Mouse (Mus musculus) liver, postnatal 0 days (tissue): ENCODE data around the gene Ogfod2. TPM values are rescaled to one million over a fixed set of nuclear protein-coding genes. Genes with fewer than 3 reads are reported as not detected.

Source experiments
- ATAC-seq: fragments of 200-750 bp; cut with Nextera tagmentation; 2 replicates; pipeline ENCODE4 v1.8.0; 2017; ENCODE audit warnings: mild to moderate bottlenecking, moderate library complexity
- DNase-seq: peaks from one replicate; pipeline ENCODE4 v3.0.0-alpha.2; 2016
- H3K27ac ChIP-seq: fragments of 300-500 bp; sonication (generic); 2 replicates; pipeline ENCODE4 v1.5.1; 2014; ENCODE audit warnings: antibody characterized with exemption, moderate library complexity, mild to moderate bottlenecking, low read depth
- H3K27me3 ChIP-seq: fragments of 300-500 bp; sonication (generic); 2 replicates; pipeline ENCODE4 v1.6.1; 2014; ENCODE audit warnings: low read length, control low read depth, mixed read lengths; ENCODE audit not compliant: insufficient read depth
- H3K36me3 ChIP-seq: fragments of 300-500 bp; sonication (generic); replicated peaks from 2 replicates; pipeline ENCODE4 v1.6.1; 2014; ENCODE audit warnings: mild to moderate bottlenecking, control low read depth, low read length, moderate library complexity, mixed read lengths; ENCODE audit not compliant: insufficient read depth
- H3K4me1 ChIP-seq: fragments of 300-500 bp; sonication (generic); 2 replicates; pipeline ENCODE4 v1.6.1; 2014; ENCODE audit warnings: antibody characterized with exemption, mild to moderate bottlenecking, control low read depth; ENCODE audit not compliant: insufficient read depth
- H3K4me2 ChIP-seq: fragments of 300-500 bp; sonication (generic); 2 replicates; pipeline ENCODE4 v1.6.1; 2014; ENCODE audit warnings: low read depth, mild to moderate bottlenecking, low read length, moderate library complexity, mixed read lengths
- H3K4me3 ChIP-seq: fragments of 300-500 bp; sonication (generic); 2 replicates; pipeline ENCODE4 v1.5.1; 2014; ENCODE audit warnings: low read depth, low read length
- H3K9ac ChIP-seq: fragments of 300-500 bp; sonication (generic); replicated peaks from 2 replicates; pipeline ENCODE4 v1.6.1; 2014; ENCODE audit warnings: mild to moderate bottlenecking, moderate library complexity
- H3K9me3 ChIP-seq: fragments of 300-500 bp; sonication (generic); 2 replicates; pipeline ENCODE4 v1.6.1; 2016; ENCODE audit warnings: mild to moderate bottlenecking, control low read depth, low read length, mixed read lengths
- CTCF ChIP-seq: sonication (generic); IDR thresholded peaks from 2 replicates; pipeline ENCODE4 v1.5.1; 2016; ENCODE audit warnings: antibody characterized with exemption, low read depth
- EP300 ChIP-seq: IDR thresholded peaks from 2 replicates; pipeline ENCODE4 v1.6.1; 2016; ENCODE audit warnings: antibody characterized with exemption, low read depth, mild to moderate bottlenecking
- WGBS: fragments of 180-500 bp; shearing (Covaris S2); extraction: QIAGEN DNeasy Blood & Tissue Kit; methylation state at CpG from one replicate; pipeline ENCODE4 v1.1.7; 2014; ENCODE audit not compliant: insufficient replicate concordance; 5-methylcytosine and 5-hydroxymethylcytosine counted together
- polyA plus RNA-seq: library from polyadenylated mRNA; unstranded; fragments of >200 nt; fragmentation: Nextera tagmentation; extraction: Ambion mirVana; gene quantifications from 2 replicates; pipeline ENCODE4 v1.2.1, GENCODE M21; 2015

Gene Ogfod2
- polyA plus RNA-seq, 1 experiment from 2014 or later = 16.8 TPM

DNA sequence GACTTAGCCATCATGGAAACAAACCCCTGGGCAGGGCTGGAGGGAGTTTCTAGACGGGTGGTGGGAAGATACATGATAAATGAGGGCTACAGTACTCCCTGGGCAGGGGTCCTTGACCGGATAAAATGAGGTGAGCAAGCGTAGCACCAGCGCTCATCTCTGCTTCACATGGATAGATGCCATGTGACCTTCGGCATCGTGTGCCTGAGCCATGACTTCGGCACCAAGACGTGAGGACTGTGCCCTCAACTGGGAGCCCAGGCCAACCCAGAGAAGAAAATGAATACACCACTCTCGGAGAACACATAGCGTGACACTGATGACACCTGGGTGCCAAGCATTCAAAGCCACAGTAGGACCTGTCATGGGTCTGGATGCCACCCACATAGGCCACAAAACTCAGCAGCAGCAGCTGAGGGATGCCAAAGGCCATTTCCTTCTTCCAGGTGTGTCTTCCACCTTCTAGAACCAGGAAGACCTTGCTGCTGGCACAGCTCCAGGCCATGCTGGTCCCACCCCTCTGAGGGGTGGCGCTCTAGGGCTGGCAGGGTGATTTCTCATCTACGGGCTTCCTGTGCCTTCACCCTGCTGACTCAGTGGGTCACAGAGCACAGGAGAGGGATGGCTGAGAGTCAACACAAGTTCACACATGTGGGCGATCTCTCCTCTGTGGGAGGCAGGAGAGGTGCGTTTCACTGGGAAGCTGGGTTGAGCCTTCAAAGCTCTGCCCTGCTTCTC is 28.1 kb upstream of the Ogfod2 start:
- TF ChIP-seq EP300 (no peak), CTCF (no peak)
- no peak overlapping the region for H3K27ac ChIP-seq
- peaks cover 1% of the 10 kb centered on the region; the same call in 1 of the 2 replicates for H3K4me1 ChIP-seq
- no peaks in the 10 kb centered on the region for H3K36me3 ChIP-seq
- ATAC-seq (no peak), DNase-seq (peak; percentile 24)
- H3K4me3 ChIP-seq = no peak overlapping the region
- no peak overlapping the region for H3K4me2 ChIP-seq
- no peaks in the 10 kb centered on the region for H3K27me3 ChIP-seq
- no peaks in the 10 kb centered on the region for H3K9me3 ChIP-seq
- WGBS = 83% methylated on average over 14 of the region's 14 CpGs
- H3K9ac ChIP-seq = no peak overlapping the region

GRCm38 (mm10) chr5:124084588-124085173 is 27.4 kb upstream of the Ogfod2 start:
- no peaks in the 10 kb centered on the region for H3K9me3 ChIP-seq
- no peak overlapping the region for H3K27ac ChIP-seq
- H3K9ac ChIP-seq = no peak overlapping the region
- TF ChIP-seq CTCF (peak; percentile 100), EP300 (no peak)
- WGBS = 41% methylated on average over 11 of the region's 11 CpGs
- DNase-seq (peak; percentile 90), ATAC-seq (peak; percentile 73)
- peaks cover 3% of the 10 kb centered on the region; the same call in 1 of the 2 replicates for H3K36me3 ChIP-seq
- no peaks in the 10 kb centered on the region for H3K27me3 ChIP-seq
- H3K4me1 ChIP-seq = no peaks in the 10 kb centered on the region
- no peak overlapping the region for H3K4me3 ChIP-seq
- no peak overlapping the region for H3K4me2 ChIP-seq

- ATAC-seq (no peak), DNase-seq (no peak)
- Histone ChIP-seq H3K27me3 (no peaks in the 10 kb centered on the region), H3K4me3 (no peak overlapping the region), H3K36me3 (peaks cover 3% of the 10 kb centered on the region), H3K9ac (no peak overlapping the region), H3K4me1 (no peaks in the 10 kb centered on the region), H3K4me2 (no peak overlapping the region), H3K9me3 (no peaks in the 10 kb centered on the region), H3K27ac (no peak overlapping the region)
- 70% methylated on average over 3 of the region's 3 CpGs for WGBS
- TF ChIP-seq CTCF = no peak
- no peak for TF ChIP-seq EP300
Measured at GRCm38 (mm10) chr5:124085513-124085912, 26.6 kb upstream of the Ogfod2 start.

GRCm38 (mm10) chr5:124086876-124087275 is 25.2 kb upstream of the Ogfod2 start:
- H3K27ac ChIP-seq = no peak overlapping the region
- no peaks in the 10 kb centered on the region for H3K27me3 ChIP-seq
- H3K4me1 ChIP-seq = peaks cover 10% of the 10 kb centered on the region
- no peaks in the 10 kb centered on the region for H3K9me3 ChIP-seq
- WGBS = 80% methylated on average over 4 of the region's 4 CpGs
- H3K36me3 ChIP-seq = peaks cover 3% of the 10 kb centered on the region
- no peak overlapping the region for H3K9ac ChIP-seq
- no peak overlapping the region for H3K4me2 ChIP-seq
- DNase-seq (no peak), ATAC-seq (no peak)
- TF ChIP-seq EP300 (no peak), CTCF (no peak)
- H3K4me3 ChIP-seq = no peak overlapping the region

DNA sequence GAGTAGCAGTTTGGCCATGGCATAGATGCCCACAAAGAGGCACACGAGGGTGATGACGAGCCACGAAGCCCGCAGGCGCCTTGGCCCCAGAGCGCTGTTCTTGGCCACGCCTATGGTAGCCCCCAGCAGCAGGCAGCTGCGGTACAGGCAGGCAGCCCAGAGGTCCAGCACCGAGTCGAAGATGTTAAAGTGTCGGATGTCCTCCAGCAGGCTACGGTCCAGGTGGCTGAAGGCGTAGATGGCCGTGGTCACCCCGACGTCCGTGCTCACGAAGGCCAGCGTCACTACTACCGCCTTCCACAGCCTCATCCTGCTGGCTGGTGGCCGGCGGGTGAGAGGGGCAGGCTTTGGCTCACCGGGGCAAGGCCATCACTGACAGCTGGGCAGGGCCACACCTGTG is 22.2 kb upstream of the Ogfod2 start:
- DNase-seq = no peak
- no peak for ATAC-seq
- H3K4me1 ChIP-seq = peaks cover 27% of the 10 kb centered on the region

GRCm38 (mm10) chr5:124091951-124092406 is 20.1 kb upstream of the Ogfod2 start:
- Histone ChIP-seq H3K27ac (peak overlapping the region; percentile 81), H3K36me3 (peaks cover 3% of the 10 kb centered on the region), H3K4me3 (peak overlapping the region; percentile 14), H3K9me3 (no peaks in the 10 kb centered on the region), H3K27me3 (no peaks in the 10 kb centered on the region), H3K4me2 (peak overlapping the region; percentile 61), H3K9ac (peak overlapping the region; percentile 40; the same call in 1 of the 2 replicates), H3K4me1 (peaks cover 34% of the 10 kb centered on the region)
- ATAC-seq (peak; percentile 55), DNase-seq (peak; percentile 69)
- TF ChIP-seq EP300 = peak; percentile 96
- no peak for TF ChIP-seq CTCF
- WGBS = 21% methylated on average over 9 of the region's 9 CpGs

More for the DNA sequence above, 22.2 kb upstream of the Ogfod2 start:
- H3K27ac ChIP-seq = no peak overlapping the region
- WGBS = 88% methylated on average over 21 of the region's 23 CpGs
- no peak overlapping the region for H3K4me2 ChIP-seq
- H3K9me3 ChIP-seq = no peaks in the 10 kb centered on the region
- TF ChIP-seq EP300 (no peak), CTCF (no peak)
- H3K36me3 ChIP-seq = peaks cover 3% of the 10 kb centered on the region
- no peak overlapping the region for H3K9ac ChIP-seq
- no peak overlapping the region for H3K4me3 ChIP-seq
- H3K27me3 ChIP-seq = no peaks in the 10 kb centered on the region
